Mouse (Mus musculus): ENCODE measurements around the gene Mpdz.

GRCm38 (mm10) chr4:81322232-81322631 is 120.4 kb downstream of the Mpdz start:
- TF ChIP-seq CTCF (IDR thresholded peaks at IDR 0.05; ENCODE audit: extremely low read depth, insufficient read depth, insufficient read length, insufficient replicate concordance) (no peak), POLR2A (IDR thresholded peaks at IDR 0.05; ENCODE audit: low read depth, low read length) (no peak)

Measured in spleen, adult 2 months (tissue).